Mouse (Mus musculus): ENCODE measurements around the gene Miga2. TPM values are rescaled to one million over a fixed set of nuclear protein-coding genes. Genes with fewer than 3 reads are reported as not detected.

The Miga2 gene
- total RNA-seq, 1 experiment from 2014 or later = 15.0 TPM

- no peak; the same call in 1 of the 2 replicates for ATAC-seq (replicated peaks; ENCODE audit: low read depth, poor library complexity, severe bottlenecking)
These were observed 6.2 kb upstream of the Miga2 start for GRCm38 (mm10) chr2:30357552-30358510.

- ATAC-seq (replicated peaks; ENCODE audit: low read depth, poor library complexity, severe bottlenecking) = peak; percentile 55
These were observed 5.2 kb upstream of the Miga2 start, which contains the start of gene Sh3glb2 for GRCm38 (mm10) chr2:30358533-30359531. Gene Sh3glb2 (minus strand): TSS chr2:30359337.

GRCm38 (mm10) chr2:30360626-30361025 is 3.4 kb upstream of the Miga2 start:
- no peak for ATAC-seq (replicated peaks; ENCODE audit: low read depth, poor library complexity, severe bottlenecking)

DNA sequence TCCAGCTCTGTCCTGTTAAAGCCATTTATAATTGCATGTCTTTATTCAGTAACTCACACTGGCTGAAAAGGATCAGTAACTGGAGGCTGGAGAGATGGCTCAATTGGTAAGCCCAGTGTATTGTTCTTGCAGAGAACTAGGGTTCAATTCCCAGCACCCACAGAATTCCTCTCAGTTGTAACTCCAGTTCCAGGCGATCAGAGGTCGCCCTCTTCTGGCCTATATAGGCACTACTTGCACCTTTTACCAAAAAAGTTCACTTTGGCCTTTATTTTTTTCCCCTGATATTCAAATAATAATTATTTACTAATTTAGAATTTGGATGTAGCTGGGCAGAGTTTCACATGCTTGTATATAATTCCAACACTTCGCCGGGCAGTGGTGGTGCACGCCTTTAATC is 1.2 kb upstream of the Miga2 start:
- no peak for ATAC-seq (replicated peaks; ENCODE audit: low read depth, poor library complexity, severe bottlenecking)

- no peak for ATAC-seq (replicated peaks; ENCODE audit: low read depth, poor library complexity, severe bottlenecking)
These were observed 1.4 kb downstream of the Miga2 start for GRCm38 (mm10) chr2:30365281-30366069.

- no peak for ATAC-seq (replicated peaks; ENCODE audit: low read depth, poor library complexity, severe bottlenecking)
These were observed 2.2 kb downstream of the Miga2 start for GRCm38 (mm10) chr2:30366203-30366602.

- ATAC-seq (replicated peaks; ENCODE audit: low read depth, poor library complexity, severe bottlenecking) = no peak
These were observed 7.5 kb downstream of the Miga2 start for GRCm38 (mm10) chr2:30371544-30371943.

- ATAC-seq (replicated peaks; ENCODE audit: low read depth, poor library complexity, severe bottlenecking) = no peak
These were observed 8.7 kb downstream of the Miga2 start for GRCm38 (mm10) chr2:30372726-30373125.

- no peak for ATAC-seq (replicated peaks; ENCODE audit: low read depth, poor library complexity, severe bottlenecking)
These were observed 11.9 kb downstream of the Miga2 start for GRCm38 (mm10) chr2:30375893-30376292.

GRCm38 (mm10) chr2:30377721-30378120 is 13.7 kb downstream of the Miga2 start:
- no peak for ATAC-seq (replicated peaks; ENCODE audit: low read depth, poor library complexity, severe bottlenecking)

GRCm38 (mm10) chr2:30379307-30379706 is 15.3 kb downstream of the Miga2 start:
- no peak for ATAC-seq (replicated peaks; ENCODE audit: low read depth, poor library complexity, severe bottlenecking)

DNA sequence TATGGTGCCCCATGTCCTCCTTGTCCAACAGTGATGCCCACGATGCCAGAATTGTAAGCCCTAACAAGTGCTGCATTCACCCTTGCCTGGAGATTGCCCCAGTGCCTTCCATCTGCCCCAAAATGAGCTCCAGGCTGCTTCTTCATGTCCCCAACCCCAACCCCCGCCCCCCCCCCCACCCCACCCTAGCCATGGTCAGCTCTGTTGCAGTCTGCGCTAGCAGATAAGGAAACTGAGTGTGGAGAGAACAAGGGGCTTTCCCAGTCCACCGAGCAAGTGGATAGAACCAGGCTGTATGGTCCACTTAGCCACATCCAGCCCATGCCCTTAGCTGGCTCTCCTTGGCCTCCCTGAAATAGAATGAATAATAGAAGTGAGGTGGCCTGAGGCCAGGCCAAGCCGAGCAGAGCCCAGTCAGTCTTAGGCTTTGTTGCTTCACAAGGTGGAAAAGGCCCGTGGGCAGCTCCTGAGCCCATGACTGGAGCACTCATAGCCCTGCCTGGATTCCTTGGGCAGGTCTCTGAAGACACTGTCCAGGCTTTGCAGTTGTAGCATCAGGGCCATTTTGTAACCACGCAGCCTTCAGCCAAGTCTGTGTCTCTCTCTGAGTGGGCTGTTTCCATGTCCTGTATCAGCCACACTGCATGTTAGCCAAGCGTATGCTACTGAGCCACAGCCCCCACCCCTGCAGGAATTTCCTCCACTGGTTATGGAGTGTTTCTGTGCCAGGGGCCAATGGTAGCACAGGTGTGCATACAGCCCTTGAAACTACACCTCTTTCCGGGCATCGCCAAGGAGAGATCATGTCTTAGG is 16.7 kb downstream of the Miga2 start:
- ATAC-seq (replicated peaks; ENCODE audit: low read depth, poor library complexity, severe bottlenecking) = no peak

GRCm38 (mm10) chr2:30381377-30381725 is 17.3 kb downstream of the Miga2 start:
- ATAC-seq (replicated peaks; ENCODE audit: low read depth, poor library complexity, severe bottlenecking) = no peak

- ATAC-seq (replicated peaks; ENCODE audit: low read depth, poor library complexity, severe bottlenecking) = no peak
These were observed 20.8 kb downstream of the Miga2 start for GRCm38 (mm10) chr2:30384814-30385213.

DNA sequence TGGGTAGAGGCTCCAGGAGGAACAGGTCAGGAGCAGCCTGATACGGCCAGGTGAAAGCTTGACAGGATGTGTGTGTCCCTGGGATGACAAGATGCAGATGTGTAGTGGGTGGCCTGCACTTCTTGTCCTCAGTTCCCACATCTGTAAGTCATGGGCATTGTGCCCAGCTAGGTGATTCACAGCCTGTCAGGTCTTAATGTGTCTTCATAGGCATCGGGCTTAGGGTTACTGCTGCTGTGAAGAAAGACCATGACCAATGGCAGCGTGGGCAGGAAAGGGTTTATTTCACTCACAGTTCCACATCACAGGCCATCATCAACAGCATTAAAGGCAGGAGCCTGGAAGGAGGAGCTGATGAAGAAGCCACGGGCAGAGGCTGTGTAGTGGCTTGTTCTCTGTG is 21.6 kb downstream of the Miga2 start:
- ATAC-seq (replicated peaks; ENCODE audit: low read depth, poor library complexity, severe bottlenecking) = no peak

- no peak for ATAC-seq (replicated peaks; ENCODE audit: low read depth, poor library complexity, severe bottlenecking)
These were observed 22.9 kb downstream of the Miga2 start for GRCm38 (mm10) chr2:30386913-30387312.

DNA sequence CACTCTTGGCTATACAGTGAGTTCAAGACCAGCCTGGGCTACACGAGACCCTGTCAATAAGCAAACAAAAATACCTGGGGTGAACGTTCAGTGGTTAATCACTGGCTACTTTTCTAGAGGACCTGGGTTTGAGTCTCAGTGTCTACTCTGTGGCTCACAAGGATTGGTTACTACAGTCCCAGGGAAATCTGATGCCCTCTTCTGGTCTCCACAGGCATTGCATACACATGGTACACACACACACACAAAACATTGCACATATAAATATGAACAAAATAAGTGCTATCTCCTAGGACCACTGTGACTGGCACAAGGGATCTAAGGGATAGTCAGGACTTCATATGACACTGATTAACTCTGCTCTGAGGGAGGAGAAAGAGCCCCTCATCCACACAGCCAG is 25.0 kb downstream of the Miga2 start:
- ATAC-seq (replicated peaks; ENCODE audit: low read depth, poor library complexity, severe bottlenecking) = no peak

GRCm38 (mm10) chr2:30392114-30392576 is 28.1 kb downstream of the Miga2 start, which contains the start of gene Dolpp1:
Gene Dolpp1 (plus strand): TSS chr2:30392254.
- peak; percentile 93 for ATAC-seq (replicated peaks; ENCODE audit: low read depth, poor library complexity, severe bottlenecking)
